Mouse (Mus musculus) brain, embryonic 14.5 days (tissue): ENCODE results near the gene Vmn1r5.

Experiments
- CTCF ChIP-seq: fragments of 200-500 bp; IDR thresholded peaks from 2 replicates; pipeline ENCODE4 v1.5.1; 2012; ENCODE audit warnings: inconsistent platforms, mild to moderate bottlenecking, moderate library complexity, borderline replicate concordance; ENCODE audit not compliant: insufficient read depth, insufficient read length; ENCODE audit errors: extremely low read depth
- POLR2A ChIP-seq: fragments of 200-500 bp; IDR thresholded peaks from 2 replicates; pipeline ENCODE4 v1.6.1; 2012; ENCODE audit warnings: mild to moderate bottlenecking, inconsistent platforms, borderline replicate concordance; ENCODE audit not compliant: poor library complexity, insufficient read depth, insufficient read length, severe bottlenecking; ENCODE audit errors: extremely low read depth

GRCm38 (mm10) chr6:56923331-56923725 lies 46.7 kb upstream of the Vmn1r5 start:
- TF ChIP-seq CTCF (no peak), POLR2A (no peak)
